Mouse (Mus musculus): ENCODE measurements around the gene Mrpl19. TPM values are rescaled to one million over a fixed set of nuclear protein-coding genes. Genes with fewer than 3 reads are reported as not detected.

Gene Mrpl19
- polyA plus RNA-seq, 1 experiment: 26.3 TPM

DNA sequence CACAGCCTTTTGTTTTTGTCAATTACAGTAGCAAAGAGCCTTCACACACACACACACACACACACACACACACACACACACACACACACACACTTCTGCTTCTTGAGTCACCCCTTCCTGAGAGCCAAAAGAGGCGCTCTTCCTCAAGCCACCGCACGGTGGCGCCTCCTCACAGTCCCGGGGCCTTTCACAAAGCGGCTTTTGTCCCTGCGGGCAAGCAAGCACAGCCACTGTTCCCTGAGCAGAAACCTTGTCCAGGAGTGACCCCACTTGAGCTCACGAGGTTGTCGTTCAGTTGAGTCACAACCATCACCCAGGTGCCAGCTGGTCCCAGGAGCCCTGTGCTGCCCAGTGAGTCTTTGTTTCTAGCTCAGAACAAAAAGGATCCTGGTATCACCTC, 21.3 kb upstream of the Mrpl19 start:
- no peaks in the 10 kb centered on the region for H3K4me1 ChIP-seq (ENCODE audit: control insufficient read depth, insufficient read depth, low read length)
- no peak overlapping the region for H3K27ac ChIP-seq (ENCODE audit: insufficient read depth, low read length)
- H3K27me3 ChIP-seq (ENCODE audit: control insufficient read depth, insufficient read depth, low read length, poor library complexity, severe bottlenecking): no peaks in the 10 kb centered on the region
- H3K9ac ChIP-seq (ENCODE audit: low read depth, poor library complexity, severe bottlenecking): no peak overlapping the region
- H3K9me3 ChIP-seq (replicated peaks; ENCODE audit: control insufficient read depth, insufficient read depth, low read length, poor library complexity, severe bottlenecking): 0 out of 2 replicates have a peak, but pooled peaks cover 3% of the 10 kb centered on the region
- no peaks in the 10 kb centered on the region for H3K36me3 ChIP-seq (ENCODE audit: control insufficient read depth, insufficient read depth, low read length, poor library complexity, severe bottlenecking)
- TF ChIP-seq CTCF (IDR thresholded peaks at IDR 0.05; ENCODE audit: low read depth, low read length) (peak; percentile 77), POLR2A (IDR thresholded peaks at IDR 0.05; ENCODE audit: insufficient read depth, low read length) (no peak)
- H3K4me3 ChIP-seq (ENCODE audit: low read depth, low read length): no peak overlapping the region

GRCm38 (mm10) chr6:81986599-81986998, 20.8 kb upstream of the Mrpl19 start:
- Histone ChIP-seq H3K4me3 (ENCODE audit: low read depth, low read length) (no peak overlapping the region), H3K36me3 (ENCODE audit: control insufficient read depth, insufficient read depth, low read length, poor library complexity, severe bottlenecking) (no peaks in the 10 kb centered on the region), H3K27me3 (ENCODE audit: control insufficient read depth, insufficient read depth, low read length, poor library complexity, severe bottlenecking) (no peaks in the 10 kb centered on the region), H3K4me1 (ENCODE audit: control insufficient read depth, insufficient read depth, low read length) (no peaks in the 10 kb centered on the region), H3K9me3 (replicated peaks; ENCODE audit: control insufficient read depth, insufficient read depth, low read length, poor library complexity, severe bottlenecking) (0 out of 2 replicates have a peak, but pooled peaks cover 3% of the 10 kb centered on the region), H3K27ac (ENCODE audit: insufficient read depth, low read length) (no peak overlapping the region), H3K9ac (ENCODE audit: low read depth, poor library complexity, severe bottlenecking) (no peak overlapping the region)
- TF ChIP-seq POLR2A (IDR thresholded peaks at IDR 0.05; ENCODE audit: insufficient read depth, low read length) (no peak), CTCF (IDR thresholded peaks at IDR 0.05; ENCODE audit: low read depth, low read length) (no peak), EP300 (IDR thresholded peaks at IDR 0.05; ENCODE audit: insufficient read depth, low read depth, low read length) (no peak)

GRCm38 (mm10) chr6:81986171-81986570, 20.4 kb upstream of the Mrpl19 start:
- TF ChIP-seq POLR2A (IDR thresholded peaks at IDR 0.05; ENCODE audit: insufficient read depth, low read length): no peak
- no peak for TF ChIP-seq EP300 (IDR thresholded peaks at IDR 0.05; ENCODE audit: insufficient read depth, low read depth, low read length)
- TF ChIP-seq CTCF (IDR thresholded peaks at IDR 0.05; ENCODE audit: low read depth, low read length): no peak
- Histone ChIP-seq H3K27me3 (ENCODE audit: control insufficient read depth, insufficient read depth, low read length, poor library complexity, severe bottlenecking) (no peaks in the 10 kb centered on the region), H3K4me3 (ENCODE audit: low read depth, low read length) (no peak overlapping the region)

GRCm38 (mm10) chr6:81979286-81979685, 13.5 kb upstream of the Mrpl19 start:
- TF ChIP-seq EP300 (IDR thresholded peaks at IDR 0.05; ENCODE audit: insufficient read depth, low read depth, low read length): no peak
- no peak for TF ChIP-seq POLR2A (IDR thresholded peaks at IDR 0.05; ENCODE audit: insufficient read depth, low read length)
- TF ChIP-seq CTCF (IDR thresholded peaks at IDR 0.05; ENCODE audit: low read depth, low read length): no peak
- no peak overlapping the region for H3K9ac ChIP-seq (ENCODE audit: low read depth, poor library complexity, severe bottlenecking)
- no peaks in the 10 kb centered on the region for H3K4me1 ChIP-seq (ENCODE audit: control insufficient read depth, insufficient read depth, low read length)
- H3K4me3 ChIP-seq (ENCODE audit: low read depth, low read length): no peak overlapping the region
- H3K27ac ChIP-seq (ENCODE audit: insufficient read depth, low read length): no peak overlapping the region
- no peaks in the 10 kb centered on the region for H3K36me3 ChIP-seq (ENCODE audit: control insufficient read depth, insufficient read depth, low read length, poor library complexity, severe bottlenecking)
- H3K9me3 ChIP-seq (replicated peaks; ENCODE audit: control insufficient read depth, insufficient read depth, low read length, poor library complexity, severe bottlenecking): 0 out of 2 replicates have a peak, but pooled peaks cover 3% of the 10 kb centered on the region
- H3K27me3 ChIP-seq (ENCODE audit: control insufficient read depth, insufficient read depth, low read length, poor library complexity, severe bottlenecking): no peaks in the 10 kb centered on the region

More at GRCm38 (mm10) chr6:81986171-81986570, 20.4 kb upstream of the Mrpl19 start:
- Histone ChIP-seq H3K9me3 (replicated peaks; ENCODE audit: control insufficient read depth, insufficient read depth, low read length, poor library complexity, severe bottlenecking) (0 out of 2 replicates have a peak, but pooled peaks cover 3% of the 10 kb centered on the region), H3K27ac (ENCODE audit: insufficient read depth, low read length) (no peak overlapping the region), H3K9ac (ENCODE audit: low read depth, poor library complexity, severe bottlenecking) (no peak overlapping the region), H3K36me3 (ENCODE audit: control insufficient read depth, insufficient read depth, low read length, poor library complexity, severe bottlenecking) (no peaks in the 10 kb centered on the region), H3K4me1 (ENCODE audit: control insufficient read depth, insufficient read depth, low read length) (no peaks in the 10 kb centered on the region)

- no peaks in the 10 kb centered on the region for H3K27me3 ChIP-seq (ENCODE audit: control insufficient read depth, insufficient read depth, low read length, poor library complexity, severe bottlenecking)
- no peak overlapping the region for H3K9ac ChIP-seq (ENCODE audit: low read depth, poor library complexity, severe bottlenecking)
- H3K4me3 ChIP-seq (ENCODE audit: low read depth, low read length): no peak overlapping the region
- no peaks in the 10 kb centered on the region for H3K36me3 ChIP-seq (ENCODE audit: control insufficient read depth, insufficient read depth, low read length, poor library complexity, severe bottlenecking)
- H3K27ac ChIP-seq (ENCODE audit: insufficient read depth, low read length): no peak overlapping the region
- H3K4me1 ChIP-seq (ENCODE audit: control insufficient read depth, insufficient read depth, low read length): no peaks in the 10 kb centered on the region
- no peak for TF ChIP-seq POLR2A (IDR thresholded peaks at IDR 0.05; ENCODE audit: insufficient read depth, low read length)
- TF ChIP-seq CTCF (IDR thresholded peaks at IDR 0.05; ENCODE audit: low read depth, low read length): peak; percentile 75
- no peaks in the 10 kb centered on the region for H3K9me3 ChIP-seq (replicated peaks; ENCODE audit: control insufficient read depth, insufficient read depth, low read length, poor library complexity, severe bottlenecking)
These were observed 10.3 kb upstream of the Mrpl19 start for GRCm38 (mm10) chr6:81975971-81976621.

DNA sequence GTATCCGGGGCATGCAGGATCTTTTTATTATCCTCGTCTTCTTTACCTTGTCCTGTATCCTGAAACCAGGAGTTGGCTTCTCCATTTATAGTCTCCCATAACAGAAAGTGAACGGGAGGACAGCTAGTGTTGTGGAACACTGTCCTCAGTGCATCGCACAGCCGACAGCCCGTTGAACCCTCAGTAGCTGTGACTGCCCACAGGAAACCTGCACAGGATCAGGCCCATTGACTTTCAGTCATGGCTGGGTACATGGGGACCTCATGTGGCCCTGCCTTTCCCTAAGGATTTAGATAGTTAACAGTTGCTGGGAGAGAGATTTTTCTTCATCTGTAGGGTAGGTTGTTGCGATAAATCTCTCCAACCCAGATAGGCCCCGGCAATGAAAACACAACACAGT, 6.8 kb upstream of the Mrpl19 start:
- Histone ChIP-seq H3K27ac (ENCODE audit: insufficient read depth, low read length) (no peak overlapping the region), H3K4me1 (ENCODE audit: control insufficient read depth, insufficient read depth, low read length) (no peaks in the 10 kb centered on the region), H3K27me3 (ENCODE audit: control insufficient read depth, insufficient read depth, low read length, poor library complexity, severe bottlenecking) (no peaks in the 10 kb centered on the region), H3K36me3 (ENCODE audit: control insufficient read depth, insufficient read depth, low read length, poor library complexity, severe bottlenecking) (no peaks in the 10 kb centered on the region), H3K9me3 (replicated peaks; ENCODE audit: control insufficient read depth, insufficient read depth, low read length, poor library complexity, severe bottlenecking) (no peaks in the 10 kb centered on the region), H3K9ac (ENCODE audit: low read depth, poor library complexity, severe bottlenecking) (no peak overlapping the region), H3K4me3 (ENCODE audit: low read depth, low read length) (no peak overlapping the region)
- TF ChIP-seq POLR2A (IDR thresholded peaks at IDR 0.05; ENCODE audit: insufficient read depth, low read length) (no peak), CTCF (IDR thresholded peaks at IDR 0.05; ENCODE audit: low read depth, low read length) (no peak), EP300 (IDR thresholded peaks at IDR 0.05; ENCODE audit: insufficient read depth, low read depth, low read length) (no peak)
